Mouse (Mus musculus) limb, embryonic 13.5 days (tissue): ENCODE results near the gene Fam196b. TPM values are rescaled to one million over a fixed set of nuclear protein-coding genes. Genes with fewer than 3 reads are reported as not detected.

Experiments
- ATAC-seq: fragments of 200-750 bp; cut with Nextera tagmentation; 2 replicates; pipeline ENCODE4 v1.8.0; 2017; ENCODE audit warnings: low read depth, moderate number of reproducible peaks, moderate TSS enrichment; ENCODE audit not compliant: low FRiP score
- H3K27ac ChIP-seq: fragments of 300-500 bp; sonication (generic); 2 replicates; pipeline ENCODE4 v1.5.1; 2015; ENCODE audit warnings: inconsistent platforms, mild to moderate bottlenecking, moderate library complexity
- H3K27me3 ChIP-seq: fragments of 300-500 bp; sonication (generic); 2 replicates; pipeline ENCODE4 v1.6.1; 2015; ENCODE audit warnings: mild to moderate bottlenecking, inconsistent platforms
- H3K36me3 ChIP-seq: fragments of 300-500 bp; sonication (generic); 2 replicates; pipeline ENCODE4 v1.6.1; 2015; ENCODE audit warnings: inconsistent platforms, mild to moderate bottlenecking, moderate library complexity
- H3K4me1 ChIP-seq: fragments of 300-500 bp; sonication (generic); 2 replicates; pipeline ENCODE4 v1.6.1; 2015; ENCODE audit warnings: inconsistent platforms
- H3K4me2 ChIP-seq: fragments of 300-500 bp; sonication (generic); replicated peaks from 2 replicates; pipeline ENCODE4 v1.6.1; 2015; ENCODE audit warnings: inconsistent platforms, mild to moderate bottlenecking, moderate library complexity
- H3K4me3 ChIP-seq: fragments of 300-500 bp; sonication (generic); 2 replicates; pipeline ENCODE4 v1.5.1; 2015; ENCODE audit warnings: moderate library complexity, mild to moderate bottlenecking, inconsistent platforms
- H3K9ac ChIP-seq: fragments of 300-500 bp; sonication (generic); 2 replicates; pipeline ENCODE4 v1.6.1; 2015; ENCODE audit warnings: mild to moderate bottlenecking, inconsistent platforms
- H3K9me3 ChIP-seq: fragments of 300-500 bp; sonication (generic); 2 replicates; pipeline ENCODE4 v1.6.1; 2016; ENCODE audit warnings: inconsistent platforms
- WGBS: fragments of 180-500 bp; shearing (Covaris S2); methylation state at CpG from one replicate; pipeline ENCODE4 v1.1.7; 2015; 5-methylcytosine and 5-hydroxymethylcytosine counted together
- polyA plus RNA-seq: library from polyadenylated mRNA; unstranded; fragments of >200 nt; fragmentation: Nextera tagmentation; extraction: Ambion mirVana; gene quantifications from 2 replicates; pipeline ENCODE4 v1.2.1, GENCODE M21; 2015

Gene Fam196b
- polyA plus RNA-seq, 1 experiment from 2014 or later = 2.1 TPM

- Histone ChIP-seq H3K9ac (no peak overlapping the region), H3K9me3 (no peaks in the 10 kb centered on the region), H3K27me3 (peaks cover 9% of the 10 kb centered on the region; the same call in 1 of the 2 replicates), H3K36me3 (no peaks in the 10 kb centered on the region), H3K4me2 (no peak overlapping the region), H3K4me3 (no peak overlapping the region), H3K4me1 (no peaks in the 10 kb centered on the region), H3K27ac (no peak overlapping the region)
- ATAC-seq = no peak
- WGBS = 55% methylated on average over 1 of the region's 1 CpGs
These were observed 70.5 kb downstream of the Fam196b start for GRCm38 (mm10) chr11:34385001-34385688.

GRCm38 (mm10) chr11:34389261-34390116 is 74.9 kb downstream of the Fam196b start:
- no peak for ATAC-seq
- Histone ChIP-seq H3K27ac (no peak overlapping the region), H3K4me3 (no peak overlapping the region), H3K36me3 (no peaks in the 10 kb centered on the region), H3K9me3 (no peaks in the 10 kb centered on the region), H3K4me1 (no peaks in the 10 kb centered on the region), H3K27me3 (0 out of 2 replicates have a peak, but pooled peaks cover 3% of the 10 kb centered on the region), H3K4me2 (no peak overlapping the region), H3K9ac (no peak overlapping the region)
- WGBS = 87% methylated on average over 6 of the region's 6 CpGs

GRCm38 (mm10) chr11:34392105-34392504 is 77.5 kb downstream of the Fam196b start:
- 38% methylated on average over 4 of the region's 4 CpGs for WGBS

GRCm38 (mm10) chr11:34395802-34396201 is 81.2 kb downstream of the Fam196b start:
- Histone ChIP-seq H3K4me3 (no peak overlapping the region), H3K9ac (no peak overlapping the region), H3K4me1 (0 out of 2 replicates have a peak, but pooled peaks cover 4% of the 10 kb centered on the region), H3K27ac (no peak overlapping the region), H3K9me3 (no peaks in the 10 kb centered on the region), H3K4me2 (no peak overlapping the region), H3K27me3 (no peaks in the 10 kb centered on the region), H3K36me3 (no peaks in the 10 kb centered on the region)
- no peak for ATAC-seq
- WGBS = 82% methylated on average over 3 of the region's 3 CpGs

More at GRCm38 (mm10) chr11:34392105-34392504, 77.5 kb downstream of the Fam196b start:
- Histone ChIP-seq H3K27me3 (0 out of 2 replicates have a peak, but pooled peaks cover 3% of the 10 kb centered on the region), H3K4me3 (no peak overlapping the region), H3K4me2 (no peak overlapping the region), H3K9me3 (no peaks in the 10 kb centered on the region), H3K9ac (no peak overlapping the region), H3K36me3 (no peaks in the 10 kb centered on the region), H3K4me1 (0 out of 2 replicates have a peak, but pooled peaks cover 4% of the 10 kb centered on the region), H3K27ac (no peak overlapping the region)
- no peak for ATAC-seq

- Histone ChIP-seq H3K9ac (no peak overlapping the region), H3K4me2 (no peak overlapping the region), H3K9me3 (no peaks in the 10 kb centered on the region), H3K4me3 (no peak overlapping the region), H3K27ac (no peak overlapping the region), H3K4me1 (0 out of 2 replicates have a peak, but pooled peaks cover 4% of the 10 kb centered on the region), H3K27me3 (no peaks in the 10 kb centered on the region), H3K36me3 (no peaks in the 10 kb centered on the region)
- no peak for ATAC-seq
- WGBS = 91% methylated on average over 5 of the region's 5 CpGs
These were observed 83.0 kb downstream of the Fam196b start for GRCm38 (mm10) chr11:34397661-34398060.

- H3K4me2 ChIP-seq = no peak overlapping the region
- no peak overlapping the region for H3K27ac ChIP-seq
- H3K9me3 ChIP-seq = no peaks in the 10 kb centered on the region
- 78% methylated on average over 2 of the region's 2 CpGs for WGBS
- no peaks in the 10 kb centered on the region for H3K36me3 ChIP-seq
- H3K27me3 ChIP-seq = no peaks in the 10 kb centered on the region
- ATAC-seq = no peak
- no peak overlapping the region for H3K9ac ChIP-seq
- H3K4me1 ChIP-seq = 0 out of 2 replicates have a peak, but pooled peaks cover 4% of the 10 kb centered on the region
- no peak overlapping the region for H3K4me3 ChIP-seq
These were observed 83.9 kb downstream of the Fam196b start for GRCm38 (mm10) chr11:34398555-34398954.

- 82% methylated on average over 8 of the region's 8 CpGs for WGBS
- no peak overlapping the region for H3K4me2 ChIP-seq
These were observed 86.7 kb downstream of the Fam196b start for GRCm38 (mm10) chr11:34401343-34401742.

GRCm38 (mm10) chr11:34405311-34405710 is 90.7 kb downstream of the Fam196b start:
- Histone ChIP-seq H3K4me3 (no peak overlapping the region), H3K9me3 (no peaks in the 10 kb centered on the region), H3K27ac (no peak overlapping the region), H3K4me1 (no peaks in the 10 kb centered on the region), H3K36me3 (no peaks in the 10 kb centered on the region), H3K9ac (no peak overlapping the region), H3K4me2 (no peak overlapping the region), H3K27me3 (no peaks in the 10 kb centered on the region)
- WGBS = 89% methylated on average over 1 of the region's 1 CpGs
- ATAC-seq = no peak

More at GRCm38 (mm10) chr11:34401343-34401742, 86.7 kb downstream of the Fam196b start:
- no peak overlapping the region for H3K27ac ChIP-seq
- no peak overlapping the region for H3K4me3 ChIP-seq
- no peaks in the 10 kb centered on the region for H3K36me3 ChIP-seq
- no peaks in the 10 kb centered on the region for H3K4me1 ChIP-seq
- no peak for ATAC-seq
- H3K9ac ChIP-seq = no peak overlapping the region
- H3K9me3 ChIP-seq = no peaks in the 10 kb centered on the region
- H3K27me3 ChIP-seq = no peaks in the 10 kb centered on the region

- Histone ChIP-seq H3K27ac (no peak overlapping the region), H3K9ac (no peak overlapping the region), H3K36me3 (no peaks in the 10 kb centered on the region), H3K4me2 (no peak overlapping the region), H3K27me3 (peaks cover under 1% of the 10 kb centered on the region; the same call in 1 of the 2 replicates), H3K4me3 (no peak overlapping the region), H3K9me3 (no peaks in the 10 kb centered on the region), H3K4me1 (no peaks in the 10 kb centered on the region)
- ATAC-seq = no peak
- 69% methylated on average over 8 of the region's 8 CpGs for WGBS
These were observed 91.7 kb downstream of the Fam196b start for GRCm38 (mm10) chr11:34406309-34406708.

- Histone ChIP-seq H3K36me3 (no peaks in the 10 kb centered on the region), H3K4me3 (no peak overlapping the region), H3K4me1 (no peaks in the 10 kb centered on the region), H3K9ac (no peak overlapping the region), H3K9me3 (no peaks in the 10 kb centered on the region), H3K4me2 (no peak overlapping the region), H3K27me3 (peaks cover 6% of the 10 kb centered on the region), H3K27ac (no peak overlapping the region)
- 55% methylated on average over 5 of the region's 5 CpGs for WGBS
- no peak for ATAC-seq
These were observed 92.2 kb downstream of the Fam196b start for GRCm38 (mm10) chr11:34406850-34407249.

GRCm38 (mm10) chr11:34415884-34416618 is 101.4 kb downstream of the Fam196b start:
- no peak overlapping the region for H3K9ac ChIP-seq
- no peak for ATAC-seq
- no peak overlapping the region for H3K4me2 ChIP-seq
- no peak overlapping the region for H3K4me3 ChIP-seq
- peaks cover 11% of the 10 kb centered on the region; the same call in 1 of the 2 replicates for H3K27me3 ChIP-seq
- H3K27ac ChIP-seq = no peak overlapping the region
- no peaks in the 10 kb centered on the region for H3K36me3 ChIP-seq
- H3K4me1 ChIP-seq = 0 out of 2 replicates have a peak, but pooled peaks cover 4% of the 10 kb centered on the region
- no peaks in the 10 kb centered on the region for H3K9me3 ChIP-seq
- WGBS = 47% methylated on average over 9 of the region's 9 CpGs
